Mouse (Mus musculus): ENCODE measurements around the gene Med13l. TPM values are rescaled to one million over a fixed set of nuclear protein-coding genes. Genes with fewer than 3 reads are reported as not detected.
A peak's percentile ranks its signal among the peaks of the same experiment; 100 is the strongest.

Gene Med13l
- total RNA-seq, 2 experiments from 2014 or later: 33.9 to 38.2 TPM

DNA sequence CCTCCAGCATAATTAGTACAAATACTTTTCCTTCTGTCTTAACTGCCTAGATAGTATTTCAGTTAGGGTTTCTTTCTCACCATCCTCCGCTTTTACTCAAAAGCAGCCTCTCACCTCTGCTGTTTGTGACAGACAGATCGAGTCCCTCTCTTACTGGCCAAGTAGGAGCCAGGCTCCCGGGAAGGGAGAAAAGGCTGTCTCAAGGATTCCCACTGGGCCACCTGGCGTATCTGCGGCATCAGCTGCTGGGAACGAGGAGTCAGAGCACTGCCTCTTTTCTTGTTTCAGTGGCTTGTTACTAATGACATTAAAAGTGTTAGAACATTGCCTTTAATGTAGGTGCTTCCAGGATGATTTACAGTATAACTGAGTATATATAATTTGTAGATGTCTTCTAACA is 164.9 kb downstream of the Med13l start:
- no peak for DNase-seq (ENCODE audit: low spot score in 2 of 2)

DNA sequence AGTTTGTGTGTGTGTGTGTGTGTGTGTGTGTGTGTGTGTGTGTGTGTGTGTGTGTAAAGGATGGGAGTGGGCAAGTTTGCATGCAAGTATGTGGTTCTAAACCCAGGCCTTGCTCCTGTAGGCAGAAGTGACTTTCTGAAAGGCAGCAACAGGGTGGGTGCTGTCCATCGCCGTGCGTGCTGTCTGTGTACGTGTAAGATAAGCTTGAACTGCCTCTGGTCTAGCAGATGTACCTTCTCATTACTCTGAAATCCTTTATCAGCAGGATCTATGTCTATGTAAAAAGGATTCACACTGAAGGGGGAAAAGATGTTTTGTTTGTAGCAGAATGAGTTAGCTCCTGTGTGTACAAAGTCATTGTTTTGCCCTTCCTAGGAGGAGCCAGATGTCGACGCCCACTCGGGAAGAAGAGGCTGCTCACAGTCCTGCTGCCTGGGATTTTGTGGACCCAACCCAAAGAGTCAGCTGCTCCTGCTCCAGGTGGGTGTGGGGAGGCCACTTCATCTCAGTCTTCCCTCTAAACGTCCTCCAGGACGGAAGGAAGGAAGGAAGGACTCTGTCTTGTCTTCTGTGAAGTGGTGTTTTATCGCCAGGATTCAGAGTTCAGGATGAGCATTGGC is 165.5 kb downstream of the Med13l start:
- no peak for DNase-seq (ENCODE audit: low spot score in 2 of 2)

GRCm38 (mm10) chr5:118727336-118727735 is 166.9 kb downstream of the Med13l start:
- no peak for DNase-seq (ENCODE audit: low spot score in 2 of 2)

- no peak for DNase-seq (ENCODE audit: low spot score in 2 of 2)
Observed at GRCm38 (mm10) chr5:118732221-118732620, 171.7 kb downstream of the Med13l start.

GRCm38 (mm10) chr5:118732651-118733050 is 172.2 kb downstream of the Med13l start:
- no peak for DNase-seq (ENCODE audit: low spot score in 2 of 2)

- no peak for DNase-seq (ENCODE audit: low spot score in 2 of 2)
Observed at GRCm38 (mm10) chr5:118733566-118733965, 173.1 kb downstream of the Med13l start.

- DNase-seq (ENCODE audit: low spot score in 2 of 2): no peak
Observed at GRCm38 (mm10) chr5:118734455-118734854, 174.0 kb downstream of the Med13l start.

DNA sequence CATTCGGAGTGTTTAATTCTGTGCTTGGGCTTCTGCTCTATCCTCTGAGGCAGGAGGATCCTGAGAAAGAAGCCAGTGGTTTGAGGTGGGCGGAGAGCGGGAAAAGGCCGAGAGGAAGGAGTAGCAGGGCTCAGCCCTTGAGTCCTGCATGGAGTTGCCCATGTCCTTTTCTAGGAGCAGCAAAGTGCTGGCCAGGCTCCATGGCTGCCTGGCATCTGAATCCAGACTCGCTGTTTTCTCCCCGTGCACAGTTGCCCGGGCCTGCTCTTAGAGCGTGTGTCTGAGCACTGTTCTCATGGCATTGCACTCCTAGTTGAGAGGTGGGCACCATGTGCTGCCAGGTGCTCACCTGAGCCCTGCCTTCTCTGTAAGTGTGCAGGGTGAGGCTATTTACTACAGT is 175.3 kb downstream of the Med13l start:
- DNase-seq (ENCODE audit: low spot score in 2 of 2): no peak

- peak; percentile 50 to 59 for DNase-seq (ENCODE audit: low spot score in 2 of 2)
Observed at GRCm38 (mm10) chr5:118737548-118737947, 177.1 kb downstream of the Med13l start.

- DNase-seq (ENCODE audit: low spot score in 2 of 2): no peak
Observed at GRCm38 (mm10) chr5:118743067-118743466, 182.6 kb downstream of the Med13l start.

- no peak for DNase-seq (ENCODE audit: low spot score in 2 of 2)
Observed at GRCm38 (mm10) chr5:118747026-118747425, 186.5 kb downstream of the Med13l start.

GRCm38 (mm10) chr5:118751446-118752179 is 191.1 kb downstream of the Med13l start:
- no peak for DNase-seq (ENCODE audit: low spot score in 2 of 2)

DNA sequence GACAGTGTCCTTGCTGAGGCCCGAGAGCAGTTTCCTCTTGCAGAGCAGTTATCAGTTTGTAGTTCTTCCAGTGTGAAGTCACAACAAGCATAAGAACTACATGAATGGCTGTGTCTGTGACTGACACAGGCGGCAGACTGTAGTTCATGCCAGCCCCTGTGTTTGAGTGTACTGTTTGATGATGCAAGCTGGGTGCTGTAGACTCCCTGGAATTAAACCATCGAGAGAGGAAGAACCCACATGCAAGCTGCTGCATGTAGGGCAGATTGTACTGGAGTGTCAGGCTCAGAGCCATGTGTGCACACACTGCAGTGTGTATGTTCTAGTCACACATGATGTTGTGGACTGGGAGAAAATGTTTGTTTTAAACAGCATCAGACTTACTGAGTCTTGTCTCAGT is 192.4 kb downstream of the Med13l start:
- DNase-seq (ENCODE audit: low spot score in 2 of 2): no peak

DNA sequence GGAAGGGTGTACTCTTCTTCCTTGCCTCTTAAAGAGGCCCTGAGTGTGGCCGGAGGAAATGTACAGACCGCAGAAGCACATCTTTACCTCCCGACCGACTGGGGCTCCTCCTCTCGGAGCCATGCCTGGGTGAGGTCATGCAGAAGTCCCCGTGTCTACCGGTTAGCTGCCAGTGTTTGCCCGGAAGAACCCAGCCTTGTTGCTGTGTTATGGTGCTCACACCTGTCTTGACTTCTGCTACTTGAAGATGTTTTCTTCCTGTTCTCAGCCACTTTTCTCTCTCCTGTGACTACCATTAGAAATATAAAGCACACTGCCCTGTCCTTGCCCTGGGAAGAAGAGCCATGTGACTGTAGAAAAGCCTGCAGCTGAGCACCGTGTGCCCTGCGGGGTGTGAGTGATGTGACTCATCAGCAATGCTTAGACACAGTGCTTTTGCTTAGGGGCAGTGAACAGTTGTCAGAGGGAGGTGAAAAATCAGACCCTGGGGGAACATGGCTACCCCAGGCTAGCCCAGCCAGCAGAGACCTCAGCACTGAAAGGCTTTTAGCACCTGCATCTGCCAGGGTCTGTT is 193.1 kb downstream of the Med13l start:
- no peak for DNase-seq (ENCODE audit: low spot score in 2 of 2)

DNA sequence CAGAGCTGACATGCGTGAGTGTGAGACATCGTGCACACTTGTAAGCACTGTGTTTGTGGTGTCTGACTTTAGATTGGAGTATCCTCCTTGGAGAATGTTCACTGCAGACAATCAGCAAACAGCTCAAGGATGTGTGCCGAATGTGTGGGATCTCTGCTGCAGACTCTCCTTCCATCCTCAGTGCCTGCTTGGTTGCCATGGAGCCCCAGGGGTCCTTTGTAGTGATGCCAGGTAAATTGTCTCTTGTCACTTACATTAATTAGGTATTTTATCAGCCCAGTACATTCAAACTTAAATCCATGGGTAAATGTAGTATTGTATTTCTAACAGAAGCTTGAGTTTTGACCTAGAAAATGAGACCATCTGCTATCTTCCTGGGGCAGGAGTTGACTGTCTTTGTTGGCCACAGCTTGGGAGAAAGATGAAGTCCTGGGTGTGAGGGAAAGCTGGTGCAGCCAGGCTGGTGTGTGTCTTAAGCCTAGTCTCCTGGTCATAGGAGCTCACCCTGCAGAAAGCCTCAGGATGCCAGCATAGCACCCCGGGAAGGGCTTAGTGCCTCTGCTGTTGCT is 193.8 kb downstream of the Med13l start:
- no peak for DNase-seq (ENCODE audit: low spot score in 2 of 2)

DNA sequence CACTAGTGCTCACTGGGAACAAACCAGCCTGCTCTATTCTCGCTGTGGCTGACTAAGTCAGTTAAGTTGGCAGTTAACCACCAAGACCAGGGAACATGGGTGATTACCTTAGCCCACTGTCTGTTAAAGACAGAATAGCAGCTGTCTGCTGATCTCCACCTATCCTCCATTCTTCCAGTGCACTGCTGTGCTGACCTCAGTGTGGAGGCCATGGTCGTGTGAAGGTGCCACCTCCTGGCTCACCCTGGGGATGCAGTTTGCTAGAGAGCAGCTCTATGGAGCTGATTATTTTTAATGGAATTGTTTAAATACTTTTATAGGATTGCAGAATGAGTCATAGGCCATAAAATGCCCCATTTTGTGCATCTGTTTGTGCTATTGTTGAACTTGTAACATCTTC is 195.6 kb downstream of the Med13l start:
- DNase-seq (ENCODE audit: low spot score in 2 of 2): no peak

- DNase-seq (ENCODE audit: low spot score in 2 of 2): no peak
Observed at GRCm38 (mm10) chr5:118757396-118758301, 197.2 kb downstream of the Med13l start.

- DNase-seq (ENCODE audit: low spot score in 2 of 2): no peak
Observed at GRCm38 (mm10) chr5:118760986-118761385, 200.5 kb downstream of the Med13l start.

- no peak for DNase-seq (ENCODE audit: low spot score in 2 of 2)
Observed at GRCm38 (mm10) chr5:118762499-118763185, 202.2 kb downstream of the Med13l start.

DNA sequence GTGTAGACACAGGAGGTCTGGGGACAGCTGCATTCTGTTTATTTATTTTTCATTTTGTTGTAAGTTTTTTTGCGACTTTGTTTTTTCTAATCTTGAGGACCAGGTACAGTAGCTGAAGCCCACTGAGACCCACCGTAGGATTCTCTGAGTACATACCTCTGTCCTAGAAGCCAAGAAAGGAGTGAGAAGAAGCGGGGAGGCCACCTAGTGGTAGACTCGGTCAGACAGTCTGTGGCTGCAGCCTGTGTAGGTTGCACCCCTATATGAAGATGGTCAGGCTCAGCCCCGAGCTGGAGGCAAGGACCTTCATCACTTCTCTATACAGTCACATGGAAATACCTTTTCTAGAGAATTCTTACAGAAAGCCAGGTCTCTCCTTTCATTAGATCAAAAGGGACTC is 202.9 kb downstream of the Med13l start:
- no peak for DNase-seq (ENCODE audit: low spot score in 2 of 2)
